Mouse (Mus musculus) small intestine, adult 2 months (tissue): ENCODE data around the gene Capg.

ENCODE experiments used
- CTCF ChIP-seq: fragments of 200-500 bp; IDR thresholded peaks from 2 replicates; pipeline ENCODE4 v1.5.1; 2012; ENCODE audit warnings: low read depth, mild to moderate bottlenecking, control low read depth, inconsistent platforms, low read length, moderate library complexity, mixed read lengths; ENCODE audit not compliant: insufficient replicate concordance, insufficient read length; ENCODE audit errors: extremely low read depth
- POLR2A ChIP-seq: fragments of 200-500 bp; IDR thresholded peaks from 2 replicates; pipeline ENCODE4 v1.6.1; 2012; ENCODE audit warnings: low read depth, mild to moderate bottlenecking, control low read depth, inconsistent platforms, low read length, moderate library complexity

- TF ChIP-seq POLR2A, result no peak
- no peak for TF ChIP-seq CTCF
Observed at GRCm38 (mm10) chr6:72608662-72609184, 64.5 kb downstream of the Capg start.
